Mouse (Mus musculus) hindbrain, embryonic 14.5 days (tissue): ENCODE data around the gene Atoh8. TPM values are rescaled to one million over a fixed set of nuclear protein-coding genes. Genes with fewer than 3 reads are reported as not detected.

Experiments used
- ATAC-seq: fragments of 200-750 bp; cut with Nextera tagmentation; 2 replicates; pipeline ENCODE4 v1.8.0; 2017; ENCODE audit warnings: moderate number of reproducible peaks, mild to moderate bottlenecking, moderate TSS enrichment, moderate library complexity; ENCODE audit not compliant: low FRiP score
- DNase-seq: peaks from one replicate; pipeline ENCODE4 v3.0.0-alpha.2; 2015; ENCODE audit warnings: low spot score
- H3K27ac ChIP-seq: fragments of 300-500 bp; sonication (generic); 2 replicates; pipeline ENCODE4 v1.5.1; 2014; ENCODE audit warnings: mild to moderate bottlenecking, moderate library complexity
- H3K27me3 ChIP-seq: fragments of 300-500 bp; sonication (generic); 2 replicates; pipeline ENCODE4 v1.6.1; 2014; ENCODE audit warnings: mild to moderate bottlenecking, low read length, mixed read lengths; ENCODE audit not compliant: control insufficient read depth, insufficient read depth
- H3K36me3 ChIP-seq: fragments of 300-500 bp; sonication (generic); replicated peaks from 2 replicates; pipeline ENCODE4 v1.6.1; 2014; ENCODE audit not compliant: control insufficient read depth, insufficient read depth
- H3K4me1 ChIP-seq: fragments of 300-500 bp; sonication (generic); replicated peaks from 2 replicates; pipeline ENCODE4 v1.6.1; 2014; ENCODE audit warnings: antibody characterized with exemption, low read length, mixed read lengths; ENCODE audit not compliant: control insufficient read depth, insufficient read depth
- H3K4me2 ChIP-seq: fragments of 300-500 bp; sonication (generic); replicated peaks from 2 replicates; pipeline ENCODE4 v1.6.1; 2014; ENCODE audit warnings: mild to moderate bottlenecking, moderate library complexity
- H3K4me3 ChIP-seq: fragments of 300-500 bp; sonication (generic); replicated peaks from 2 replicates; pipeline ENCODE4 v1.5.1; 2014; ENCODE audit warnings: mild to moderate bottlenecking, low read length
- H3K9ac ChIP-seq: fragments of 300-500 bp; sonication (generic); 2 replicates; pipeline ENCODE4 v1.6.1; 2014
- H3K9me3 ChIP-seq: fragments of 300-500 bp; sonication (generic); 2 replicates; pipeline ENCODE4 v1.6.1; 2016; ENCODE audit warnings: low read length; ENCODE audit not compliant: control insufficient read depth
- WGBS: fragments of 180-500 bp; shearing (Covaris S2); extraction: QIAGEN DNeasy Blood & Tissue Kit; methylation state at CpG from one replicate; pipeline ENCODE4 v1.1.7; 2014; 5-methylcytosine and 5-hydroxymethylcytosine counted together
- polyA plus RNA-seq: library from polyadenylated mRNA; unstranded; fragments of >200 nt; fragmentation: Nextera tagmentation; extraction: Ambion mirVana; gene quantifications from 2 replicates; pipeline ENCODE4 v1.2.1, GENCODE M21; 2014

Atoh8 gene
- polyA plus RNA-seq, 1 experiment from 2014 or later: 3.0 TPM

DNA sequence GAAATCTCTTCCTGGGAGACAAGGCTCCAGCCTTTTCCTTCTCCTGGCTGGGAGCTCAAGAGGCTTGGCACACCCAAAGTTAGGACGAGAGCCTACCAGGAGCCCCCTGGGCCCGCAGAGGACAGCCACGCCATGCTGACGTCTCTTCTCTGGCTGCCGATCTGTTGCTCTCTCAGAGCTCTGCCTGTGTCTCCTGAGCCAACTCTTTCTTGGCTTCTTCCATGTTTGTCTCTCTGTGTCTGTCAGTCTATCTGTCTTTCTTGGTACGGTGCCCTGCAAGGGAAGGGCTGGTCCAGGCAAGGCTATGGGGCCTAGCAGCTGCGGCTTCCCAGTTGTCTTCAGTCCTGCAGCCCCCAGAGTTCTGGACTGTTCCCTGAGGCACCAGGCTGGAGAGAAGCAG, 24.6 kb downstream of the Atoh8 start:
- Histone ChIP-seq H3K4me2 (no peak overlapping the region), H3K4me1 (peaks cover 17% of the 10 kb centered on the region), H3K27me3 (0 out of 2 replicates have a peak, but pooled peaks cover 3% of the 10 kb centered on the region), H3K9me3 (no peaks in the 10 kb centered on the region), H3K27ac (no peak overlapping the region), H3K36me3 (no peaks in the 10 kb centered on the region), H3K4me3 (no peak overlapping the region), H3K9ac (no peak overlapping the region)
- DNase-seq (no peak), ATAC-seq (no peak)
- 70% methylated on average over 7 of the region's 7 CpGs for WGBS

DNA sequence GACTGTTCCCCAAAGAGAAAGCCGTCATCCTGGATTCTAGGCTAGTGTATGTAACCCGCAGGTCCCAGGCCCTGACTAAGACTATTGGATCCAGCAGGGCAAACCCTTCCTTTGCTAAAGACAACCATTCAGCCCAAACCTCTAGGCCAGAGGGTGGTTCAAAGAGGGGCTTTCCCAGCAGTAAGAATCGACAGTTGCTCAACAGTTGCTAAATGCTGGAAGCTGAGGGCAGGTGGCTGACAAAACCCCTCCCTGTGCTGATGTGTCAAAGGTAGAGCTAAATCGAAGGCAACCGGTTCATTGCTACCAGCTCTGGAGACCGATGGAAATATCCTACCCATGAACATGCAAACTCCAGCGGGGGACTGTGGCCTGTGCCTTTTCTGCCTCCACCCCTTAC, 25.6 kb downstream of the Atoh8 start:
- H3K36me3 ChIP-seq: no peaks in the 10 kb centered on the region
- no peak overlapping the region for H3K4me2 ChIP-seq
- no peak overlapping the region for H3K27ac ChIP-seq
- H3K9me3 ChIP-seq: no peaks in the 10 kb centered on the region
- peaks cover 6% of the 10 kb centered on the region; the same call in 1 of the 2 replicates for H3K4me1 ChIP-seq
- no peak overlapping the region for H3K4me3 ChIP-seq
- DNase-seq (no peak), ATAC-seq (no peak)
- 0 out of 2 replicates have a peak, but pooled peaks cover 3% of the 10 kb centered on the region for H3K27me3 ChIP-seq
- no peak overlapping the region for H3K9ac ChIP-seq
- 88% methylated on average over 7 of the region's 7 CpGs for WGBS

DNA sequence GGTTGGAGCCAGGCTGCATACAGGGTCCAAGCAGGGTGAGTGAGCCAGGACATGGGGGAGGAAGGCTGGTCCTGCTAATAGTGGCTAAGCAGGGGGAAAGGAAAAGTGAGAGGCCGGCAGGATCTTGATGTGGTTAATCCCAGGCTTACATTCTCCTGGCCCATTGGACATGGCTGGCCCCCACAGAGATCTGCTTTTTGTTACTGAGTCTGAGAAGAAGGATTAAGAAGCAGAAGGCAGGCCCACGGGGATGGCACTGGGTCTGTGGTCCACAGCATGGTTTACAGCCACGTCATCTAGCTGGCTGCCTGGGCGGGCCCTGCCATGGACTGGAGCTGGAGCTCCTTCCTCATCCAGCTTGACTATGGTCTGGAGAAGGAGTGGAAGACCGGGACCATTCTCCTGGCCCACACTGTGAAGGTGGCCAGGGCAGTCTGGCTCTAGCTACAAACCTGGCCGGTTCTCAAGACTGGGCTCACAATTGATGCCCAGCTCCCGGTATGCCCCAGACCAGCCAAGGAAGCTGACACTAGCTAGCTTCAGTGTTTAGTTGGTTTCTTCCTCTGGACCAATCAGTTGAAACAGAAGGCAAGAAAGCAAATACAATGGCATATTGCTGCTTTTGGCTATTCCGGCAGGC, 26.9 kb downstream of the Atoh8 start:
- Histone ChIP-seq H3K27ac (no peak overlapping the region), H3K9me3 (no peaks in the 10 kb centered on the region), H3K36me3 (no peaks in the 10 kb centered on the region), H3K4me3 (no peak overlapping the region), H3K4me1 (no peaks in the 10 kb centered on the region), H3K4me2 (no peak overlapping the region), H3K27me3 (0 out of 2 replicates have a peak, but pooled peaks cover 3% of the 10 kb centered on the region), H3K9ac (no peak overlapping the region)
- ATAC-seq (no peak), DNase-seq (no peak)
- 87% methylated on average over 8 of the region's 8 CpGs for WGBS

DNA sequence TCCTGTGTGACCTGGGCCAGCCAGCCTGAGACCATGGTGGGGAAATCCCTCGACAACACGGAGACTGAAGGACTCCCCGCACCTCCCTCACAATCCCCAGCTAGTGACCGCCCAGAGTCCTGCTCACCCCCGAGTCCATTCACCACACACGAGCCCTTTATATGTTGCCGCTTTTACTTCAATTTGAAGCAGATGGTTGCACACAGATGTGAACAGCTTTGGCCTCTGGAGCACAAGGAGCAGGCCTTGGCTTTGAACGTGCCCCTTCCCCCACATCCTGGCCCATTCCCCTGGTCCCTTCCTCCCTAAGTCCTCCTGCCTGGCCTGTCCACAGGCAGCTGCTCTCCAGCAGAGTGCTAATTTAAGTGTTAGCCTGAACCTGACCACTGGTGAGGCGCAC, 29.4 kb downstream of the Atoh8 start:
- Histone ChIP-seq H3K27ac (no peak overlapping the region), H3K36me3 (no peaks in the 10 kb centered on the region), H3K4me1 (no peaks in the 10 kb centered on the region), H3K27me3 (no peaks in the 10 kb centered on the region), H3K4me3 (no peak overlapping the region), H3K9ac (no peak overlapping the region), H3K9me3 (no peaks in the 10 kb centered on the region), H3K4me2 (no peak overlapping the region)
- no peak for ATAC-seq
- DNase-seq: no peak
- WGBS: 70% methylated on average over 9 of the region's 9 CpGs

DNA sequence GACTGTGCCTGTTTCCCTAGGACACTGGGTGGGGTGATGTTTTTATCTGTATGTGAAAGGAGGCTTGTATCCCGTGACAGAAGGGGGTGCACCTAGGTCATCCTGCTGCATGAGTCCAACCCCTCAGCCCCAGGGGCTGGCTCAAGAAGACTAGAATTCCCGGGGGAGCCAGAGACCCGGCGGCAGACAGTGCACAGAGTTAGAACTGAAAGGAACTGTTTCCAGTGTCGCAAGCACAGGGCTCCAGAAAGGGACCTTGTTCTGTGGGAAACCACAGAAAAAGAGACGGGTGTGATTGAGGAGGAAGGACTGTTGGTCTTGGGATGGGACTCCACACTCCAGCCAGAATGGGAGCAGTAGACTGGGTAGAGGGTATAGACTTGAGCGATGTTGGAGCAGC, 30.5 kb downstream of the Atoh8 start:
- H3K9ac ChIP-seq: no peak overlapping the region

DNA sequence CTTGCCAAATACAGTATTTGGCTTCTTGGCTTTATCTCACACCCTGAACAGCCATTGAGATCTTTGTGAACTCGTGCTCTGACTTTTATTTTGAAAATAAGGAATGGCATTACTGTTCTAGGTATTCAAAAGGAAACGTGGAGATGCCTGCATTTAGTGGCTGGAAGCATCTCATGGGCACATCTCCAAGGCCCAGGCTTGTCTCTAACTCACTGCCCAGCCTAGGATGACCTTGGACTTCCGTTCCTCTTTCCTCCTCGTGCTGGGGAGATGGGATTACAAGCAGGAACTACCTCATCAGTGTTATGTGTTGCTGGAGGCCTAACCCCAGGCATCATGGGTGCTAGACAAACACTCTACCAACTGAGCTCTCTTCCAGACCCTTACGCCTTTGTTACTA, 32.1 kb downstream of the Atoh8 start:
- no peak for ATAC-seq
- Histone ChIP-seq H3K4me2 (no peak overlapping the region), H3K27me3 (no peaks in the 10 kb centered on the region), H3K27ac (no peak overlapping the region), H3K4me1 (no peaks in the 10 kb centered on the region), H3K36me3 (no peaks in the 10 kb centered on the region), H3K9me3 (no peaks in the 10 kb centered on the region), H3K4me3 (no peak overlapping the region), H3K9ac (no peak overlapping the region)
- WGBS: 74% methylated on average over 5 of the region's 5 CpGs
- DNase-seq: no peak

More for the DNA sequence above, 30.5 kb downstream of the Atoh8 start:
- Histone ChIP-seq H3K4me3 (no peak overlapping the region), H3K4me2 (no peak overlapping the region), H3K4me1 (no peaks in the 10 kb centered on the region), H3K9me3 (no peaks in the 10 kb centered on the region), H3K27ac (no peak overlapping the region), H3K36me3 (no peaks in the 10 kb centered on the region), H3K27me3 (no peaks in the 10 kb centered on the region)
- WGBS: 76% methylated on average over 7 of the region's 7 CpGs
- ATAC-seq (no peak), DNase-seq (no peak)

DNA sequence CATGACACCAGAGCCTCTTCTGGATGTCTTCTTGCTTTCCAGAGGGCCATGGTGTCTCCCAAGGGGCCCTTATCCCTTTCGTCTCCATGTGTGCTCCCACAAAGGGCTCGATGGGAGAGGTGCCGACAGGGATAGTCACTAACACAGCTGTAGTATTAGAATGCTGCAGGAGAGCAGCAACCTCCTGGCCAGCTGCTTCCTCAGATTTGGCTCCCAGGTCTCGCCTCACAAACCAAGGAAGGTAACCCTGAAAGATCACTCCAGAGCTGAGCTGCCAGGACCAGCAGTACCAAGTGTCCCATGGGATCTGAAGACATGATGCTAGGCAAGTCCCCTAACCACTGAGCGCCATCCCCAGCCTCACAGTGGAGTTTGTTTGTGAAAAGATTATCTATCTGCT, 32.6 kb downstream of the Atoh8 start:
- no peak overlapping the region for H3K27ac ChIP-seq
- no peak overlapping the region for H3K4me2 ChIP-seq
- no peaks in the 10 kb centered on the region for H3K36me3 ChIP-seq
- DNase-seq (no peak), ATAC-seq (no peak)
- WGBS: 82% methylated on average over 5 of the region's 5 CpGs
- no peaks in the 10 kb centered on the region for H3K27me3 ChIP-seq
- no peaks in the 10 kb centered on the region for H3K9me3 ChIP-seq
- no peaks in the 10 kb centered on the region for H3K4me1 ChIP-seq
- H3K4me3 ChIP-seq: no peak overlapping the region
- H3K9ac ChIP-seq: no peak overlapping the region

DNA sequence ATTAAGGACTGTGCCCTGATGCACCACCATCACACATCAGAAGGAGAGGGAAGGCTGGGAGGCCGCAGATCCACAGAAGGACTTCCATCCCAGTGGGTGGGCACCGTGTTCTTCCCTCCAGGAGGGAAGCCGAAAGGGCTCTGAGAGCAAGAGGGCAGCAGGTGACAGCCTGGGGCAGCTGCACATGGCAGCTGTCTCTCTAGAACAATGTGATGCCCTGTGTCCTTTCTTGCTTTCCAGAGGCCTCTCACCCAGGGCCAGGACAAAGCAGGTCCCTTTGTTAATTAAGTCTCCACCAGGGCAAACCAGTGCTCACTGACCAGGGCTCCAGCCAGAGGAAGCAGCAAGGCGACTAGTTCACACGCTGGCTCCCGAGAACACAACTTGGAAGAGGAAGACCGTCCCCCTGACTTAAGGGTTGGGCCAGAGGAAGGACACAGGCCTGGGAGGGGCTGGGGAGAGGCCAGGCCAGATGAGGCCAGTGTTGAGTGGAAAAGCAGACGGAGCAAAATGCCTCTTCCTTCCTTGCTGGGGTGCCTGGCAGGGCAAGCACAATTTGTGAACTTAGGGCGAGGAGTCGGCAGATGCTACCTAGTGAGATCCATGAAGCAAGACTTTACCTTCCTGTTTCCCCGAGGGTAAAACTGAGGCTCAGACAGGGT, 34.7 kb downstream of the Atoh8 start:
- Histone ChIP-seq H3K27ac (no peak overlapping the region), H3K4me3 (no peak overlapping the region), H3K9ac (no peak overlapping the region), H3K4me1 (no peaks in the 10 kb centered on the region), H3K36me3 (no peaks in the 10 kb centered on the region), H3K4me2 (no peak overlapping the region), H3K9me3 (peaks cover 1% of the 10 kb centered on the region; the same call in 1 of the 2 replicates), H3K27me3 (no peaks in the 10 kb centered on the region)
- WGBS: 36% methylated on average over 11 of the region's 11 CpGs
- DNase-seq (no peak), ATAC-seq (no peak)

DNA sequence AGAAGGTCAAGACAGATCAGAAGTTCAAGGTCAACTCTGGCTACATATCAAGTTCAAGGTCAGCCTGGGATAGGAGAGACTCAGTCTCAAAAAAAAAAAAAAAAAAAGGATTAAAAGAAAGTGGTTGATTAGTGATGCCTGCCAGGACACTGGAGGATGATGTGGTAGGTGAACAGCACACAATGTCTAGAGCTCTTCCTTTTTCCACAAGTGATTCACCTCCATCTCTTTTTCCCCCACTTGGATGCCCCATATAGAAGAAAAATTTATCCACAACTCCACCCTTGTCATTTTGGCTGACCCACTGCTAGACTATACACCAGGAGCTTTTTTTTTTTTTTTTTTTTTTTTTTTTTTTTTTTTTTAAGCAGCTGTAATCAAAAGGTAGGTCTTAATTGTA, 37.9 kb downstream of the Atoh8 start:
- Histone ChIP-seq H3K4me3 (no peak overlapping the region), H3K4me2 (no peak overlapping the region), H3K36me3 (no peaks in the 10 kb centered on the region), H3K4me1 (no peaks in the 10 kb centered on the region), H3K27ac (no peak overlapping the region), H3K27me3 (no peaks in the 10 kb centered on the region), H3K9me3 (peaks cover 3% of the 10 kb centered on the region; the same call in 1 of the 2 replicates), H3K9ac (no peak overlapping the region)
- ATAC-seq: no peak
- DNase-seq: no peak
